Comparison of ENCODE assay signal across 8 mouse cellular contexts in the genomic region with DNA sequence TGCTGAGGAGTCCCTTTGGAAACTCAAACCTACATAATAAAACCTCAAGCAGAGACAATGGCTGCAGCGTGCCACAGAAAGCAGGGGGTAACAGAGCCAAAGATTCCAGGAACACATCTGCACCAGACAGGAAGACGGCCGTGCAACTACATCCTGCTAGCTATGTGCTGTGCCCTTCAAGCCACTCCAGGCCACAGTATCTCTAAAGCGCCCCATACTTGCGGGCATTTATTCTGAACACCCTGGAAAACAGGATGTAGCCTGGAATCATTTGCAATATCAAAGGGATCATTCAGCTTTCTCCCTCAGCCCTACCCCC.
A peak's percentile ranks its signal among the peaks of the same experiment; 100 is the strongest.
DNase-seq lines count a peak whose midpoint lies in the region; ATAC-seq and TF ChIP-seq lines count a peak whose summit lies in the region.

No protein-coding gene starts in this region.

- H3K36me3 ChIP-seq in kidney, embryonic 15.5 days = no peaks in the 10 kb centered on the region
- H3K36me3 ChIP-seq in embryonic facial prominence, embryonic 10.5 days (replicated peaks) = no peaks in the 10 kb centered on the region
- H3K36me3 ChIP-seq in intestine, embryonic 14.5 days (ENCODE audit: control insufficient read depth, insufficient read depth, low read length) = no peaks in the 10 kb centered on the region
- H3K36me3 ChIP-seq in midbrain, postnatal 0 days (ENCODE audit: insufficient read depth, low read length) = no peaks in the 10 kb centered on the region

- 25% methylated on average over 5 of the region's 5 CpGs for WGBS in kidney, embryonic 15.5 days
- 26% methylated on average over 5 of the region's 5 CpGs for WGBS in embryonic facial prominence, embryonic 10.5 days
- WGBS in intestine, embryonic 14.5 days = 29% methylated on average over 5 of the region's 5 CpGs
- 32% methylated on average over 5 of the region's 5 CpGs for WGBS in midbrain, postnatal 0 days

- TF ChIP-seq CTCF in midbrain, postnatal 0 days (IDR thresholded peaks at IDR 0.05) = no peak

- H3K4me1 ChIP-seq in kidney, embryonic 15.5 days = peaks cover 16% of the 10 kb centered on the region
- peaks cover 23% of the 10 kb centered on the region for H3K4me1 ChIP-seq in embryonic facial prominence, embryonic 10.5 days
- peaks cover 9% of the 10 kb centered on the region for H3K4me1 ChIP-seq in intestine, embryonic 14.5 days (replicated peaks; ENCODE audit: control insufficient read depth, insufficient read depth, low read length)
- H3K4me1 ChIP-seq in midbrain, postnatal 0 days (ENCODE audit: insufficient read depth, low read length) = peaks cover 5% of the 10 kb centered on the region; the same call in 1 of the 2 replicates

- peak overlapping the region; percentile 34 for H3K4me3 ChIP-seq in kidney, embryonic 15.5 days (replicated peaks)
- H3K4me3 ChIP-seq in embryonic facial prominence, embryonic 10.5 days = peak overlapping the region; percentile 48
- H3K4me3 ChIP-seq in intestine, embryonic 14.5 days (ENCODE audit: low read depth, low read length) = peak overlapping the region; percentile 24
- peak overlapping the region; percentile 14; the same call in 1 of the 2 replicates for H3K4me3 ChIP-seq in midbrain, postnatal 0 days (ENCODE audit: low read depth, low read length)

- no peak overlapping the region for H3K9ac ChIP-seq in kidney, embryonic 15.5 days
- 0 out of 2 replicates have a peak overlapping the region, but pooled peaks have one; percentile 13 for H3K9ac ChIP-seq in intestine, embryonic 14.5 days (ENCODE audit: low read length)
- 0 out of 2 replicates have a peak overlapping the region, but pooled peaks have one; percentile 19 for H3K9ac ChIP-seq in midbrain, postnatal 0 days (replicated peaks; ENCODE audit: low read length, poor library complexity, severe bottlenecking)

- H3K4me2 ChIP-seq in kidney, embryonic 15.5 days = peak overlapping the region; percentile 56
- peak overlapping the region; percentile 48 for H3K4me2 ChIP-seq in intestine, embryonic 14.5 days (ENCODE audit: low read length)
- H3K4me2 ChIP-seq in midbrain, postnatal 0 days (ENCODE audit: low read depth, low read length, poor library complexity, severe bottlenecking) = peak overlapping the region; percentile 38

- H3K27ac ChIP-seq in kidney, embryonic 15.5 days = peak overlapping the region; percentile 72; the same call in 1 of the 2 replicates
- peak overlapping the region; percentile 76 for H3K27ac ChIP-seq in embryonic facial prominence, embryonic 10.5 days (replicated peaks)
- H3K27ac ChIP-seq in intestine, embryonic 14.5 days (ENCODE audit: low read depth) = no peak overlapping the region
- no peak overlapping the region for H3K27ac ChIP-seq in midbrain, postnatal 0 days (ENCODE audit: low read depth, low read length)

- DNase-seq in kidney, adult 18-20 months = no peak
- no peak for DNase-seq in embryonic facial prominence, embryonic 10.5 days (ENCODE audit: low spot score)
- no peak for DNase-seq in intestine, embryonic 14.5 days (ENCODE audit: low spot score)
- DNase-seq in midbrain, postnatal 0 days (ENCODE audit: low spot score) = no peak
- no peak for DNase-seq in embryo, embryonic 10.5 days (ENCODE audit: low spot score)
- no peak for DNase-seq in left cerebral cortex, adult 18-20 months (ENCODE audit: low spot score in 2 of 2)
- DNase-seq in MN1 (ENCODE audit: low spot score) = no peak

- no peaks in the 10 kb centered on the region for H3K9me3 ChIP-seq in kidney, embryonic 15.5 days (replicated peaks)
- H3K9me3 ChIP-seq in embryonic facial prominence, embryonic 10.5 days = no peaks in the 10 kb centered on the region
- no peaks in the 10 kb centered on the region for H3K9me3 ChIP-seq in intestine, embryonic 14.5 days (ENCODE audit: control insufficient read depth, low read length)
- no peaks in the 10 kb centered on the region for H3K9me3 ChIP-seq in midbrain, postnatal 0 days (ENCODE audit: low read length)

- ATAC-seq in kidney, embryonic 15.5 days (replicated peaks; ENCODE audit: low FRiP score) = peak; percentile 64; the same call in 1 of the 2 replicates
- no peak for ATAC-seq in intestine, embryonic 14.5 days (replicated peaks; ENCODE audit: low FRiP score, low TSS enrichment, low read depth)
- ATAC-seq in midbrain, postnatal 0 days (ENCODE audit: low FRiP score) = peak; percentile 39

- H3K27me3 ChIP-seq in kidney, embryonic 15.5 days = no peaks in the 10 kb centered on the region
- H3K27me3 ChIP-seq in embryonic facial prominence, embryonic 10.5 days (replicated peaks; ENCODE audit: low read depth, poor library complexity, severe bottlenecking) = peaks cover 6% of the 10 kb centered on the region; the same call in 1 of the 2 replicates
- no peaks in the 10 kb centered on the region for H3K27me3 ChIP-seq in intestine, embryonic 14.5 days (replicated peaks; ENCODE audit: control insufficient read depth, insufficient read depth, low read length)
- no peaks in the 10 kb centered on the region for H3K27me3 ChIP-seq in midbrain, postnatal 0 days (ENCODE audit: insufficient read depth, low read length)

Comparison
In these comparisons a context has a peak if more than half of its experiments do, and no peak if none do; other contexts are left out.
1. H3K27ac ChIP-seq: peak in kidney, embryonic 15.5 days (single experiment) and embryonic facial prominence, embryonic 10.5 days (single experiment); none in intestine, embryonic 14.5 days (single experiment) and midbrain, postnatal 0 days (single experiment).
2. Peak in every context shown above with its lines, with median percentiles within 50 percentile points of each other: H3K4me2 ChIP-seq and H3K4me3 ChIP-seq.